26 mouse cellular contexts compared by ENCODE assay signal in genomic region chr6:128622733-128623132, GRCm38 (mm10). TPM values are rescaled to one million over a fixed set of nuclear protein-coding genes. Genes with fewer than 3 reads are reported as not detected.
DNase-seq lines count a peak whose midpoint lies in the region; ATAC-seq and TF ChIP-seq lines count a peak whose summit lies in the region.
"Had no signal": no experiment of that assay in that cellular context is flagged by ENCODE, and none has a peak within 500 bp of the region (broad histone marks: within the 10 kb centered on the region; RNA-seq: fewer than 3 reads in every experiment).

No protein-coding gene starts in this region.

- H3K4me1 ChIP-seq in kidney, embryonic 16.5 days (ENCODE audit: insufficient read depth, low read length), result no peaks in the 10 kb centered on the region
- no peaks in the 10 kb centered on the region for H3K4me1 ChIP-seq in kidney, adult 2 months (ENCODE audit: control insufficient read depth, insufficient read depth, low read length)
- H3K4me1 ChIP-seq: embryonic facial prominence, embryonic 12.5 days; embryonic facial prominence, embryonic 15.5 days; hindbrain, embryonic 10.5 days; hindbrain, embryonic 13.5 days had no signal

- DNase-seq in kidney, adult 2 months, result no peak
- DNase-seq in testis, postnatal 14 days (ENCODE audit: low spot score), result peak; percentile 29
- DNase-seq in testis, postnatal 10 days (ENCODE audit: low spot score), result no peak
- peak; percentile 35 for DNase-seq in brain, adult 2 months (ENCODE audit: low read depth, low spot score)
- DNase-seq in lung, postnatal 4 days, result no peak
- DNase-seq: adrenal gland, postnatal 10 days; cerebellum, adult 11 months; cerebellum, adult 2 months; cerebellum, adult 9-11 months; cerebellum, postnatal 25 days; forebrain, postnatal 0 days; gastrocnemius, postnatal 10 days; gastrocnemius, postnatal 36 days had no signal

- no peak for TF ChIP-seq POLR2A in kidney, adult 2 months (IDR thresholded peaks at IDR 0.05; ENCODE audit: low read depth, low read length)

- H3K27ac ChIP-seq in kidney, embryonic 16.5 days (ENCODE audit: low read length), result no peak overlapping the region
- no peak overlapping the region for H3K27ac ChIP-seq in kidney, adult 2 months (ENCODE audit: insufficient read depth, low read depth, low read length)
- H3K27ac ChIP-seq: embryonic facial prominence, embryonic 12.5 days; embryonic facial prominence, embryonic 15.5 days; hindbrain, embryonic 10.5 days; hindbrain, embryonic 13.5 days had no signal

- no peaks in the 10 kb centered on the region for H3K36me3 ChIP-seq in kidney, embryonic 16.5 days (ENCODE audit: insufficient read depth, low read length)
- no peaks in the 10 kb centered on the region for H3K36me3 ChIP-seq in kidney, adult 2 months (ENCODE audit: control insufficient read depth, insufficient read depth, low read length)
- H3K36me3 ChIP-seq: embryonic facial prominence, embryonic 12.5 days; embryonic facial prominence, embryonic 15.5 days; hindbrain, embryonic 10.5 days; hindbrain, embryonic 13.5 days had no signal

- no peak for TF ChIP-seq CTCF in kidney, adult 2 months (conservative IDR thresholded peaks at IDR 0.05; ENCODE audit: insufficient read depth, insufficient read length, low read depth, low read length)

- no peak overlapping the region for H3K9ac ChIP-seq in kidney, embryonic 16.5 days (replicated peaks; ENCODE audit: low read length)
- H3K9ac ChIP-seq: embryonic facial prominence, embryonic 12.5 days; embryonic facial prominence, embryonic 15.5 days; forebrain, postnatal 0 days; hindbrain, embryonic 13.5 days had no signal

- H3K4me3 ChIP-seq in kidney, embryonic 16.5 days (ENCODE audit: low read length), result no peak overlapping the region
- no peak overlapping the region for H3K4me3 ChIP-seq in kidney, adult 2 months (ENCODE audit: insufficient read depth, low read depth, low read length)
- H3K4me3 ChIP-seq: embryonic facial prominence, embryonic 12.5 days; embryonic facial prominence, embryonic 15.5 days; hindbrain, embryonic 10.5 days; hindbrain, embryonic 13.5 days had no signal

- ATAC-seq in kidney, embryonic 16.5 days (ENCODE audit: low FRiP score, low TSS enrichment), result peak; percentile 51; the same call in 1 of the 2 replicates
- ATAC-seq: CD4-positive, CD25-positive, alpha-beta regulatory T cell, adult 4 months; forebrain, embryonic 14.5 days; forebrain, postnatal 0 days; hindbrain, embryonic 16.5 days had no signal

- 54% methylated on average over 2 of the region's 2 CpGs for WGBS in kidney, embryonic 16.5 days
- 68% methylated on average over 2 of the region's 2 CpGs for WGBS in kidney, adult 2 months

- no peaks in the 10 kb centered on the region for H3K9me3 ChIP-seq in kidney, embryonic 16.5 days (ENCODE audit: low read length)
- H3K9me3 ChIP-seq: embryonic facial prominence, embryonic 12.5 days; embryonic facial prominence, embryonic 15.5 days; hindbrain, embryonic 10.5 days; hindbrain, embryonic 13.5 days had no signal

- no peaks in the 10 kb centered on the region for H3K27me3 ChIP-seq in kidney, embryonic 16.5 days (ENCODE audit: insufficient read depth, low read length)
- H3K27me3 ChIP-seq in kidney, adult 2 months (replicated peaks; ENCODE audit: control insufficient read depth, insufficient read depth, low read length), result no peaks in the 10 kb centered on the region
- H3K27me3 ChIP-seq: embryonic facial prominence, embryonic 12.5 days; embryonic facial prominence, embryonic 15.5 days; hindbrain, embryonic 13.5 days had no signal

- no peak overlapping the region for H3K4me2 ChIP-seq in kidney, embryonic 16.5 days (replicated peaks; ENCODE audit: low read depth, low read length)
- H3K4me2 ChIP-seq: embryonic facial prominence, embryonic 12.5 days; embryonic facial prominence, embryonic 15.5 days; heart, embryonic 11.5 days; hindbrain, embryonic 13.5 days had no signal

RNA-seq across cellular contexts. Expression of gene Klrb1a, which starts 0.6 kb away (rescaled TPM):
- polyA plus RNA-seq in kidney, embryonic 16.5 days (2015; fragmentation: Nextera tagmentation; extraction: Ambion mirVana), result not detected in 2 replicates
- polyA plus RNA-seq in kidney, adult 2 months (2012; rRNA removed), result 0.20 and 0.35 TPM in 2 replicates
- polyA plus RNA-seq: C2C12; CD4-positive, CD25-positive, alpha-beta regulatory T cell, adult 4 months; cerebellum, adult 2 months; embryonic facial prominence, embryonic 12.5 days; embryonic facial prominence, embryonic 15.5 days; forebrain, embryonic 11.5 days; forebrain, embryonic 14.5 days; forebrain, postnatal 0 days; heart, embryonic 11.5 days; heart, embryonic 14.5 days; heart, postnatal 0 days; hindbrain, embryonic 10.5 days; hindbrain, embryonic 13.5 days; hindbrain, embryonic 16.5 days had no signal

RNA-seq across cellular contexts. Expression of gene Clec2h, which starts 39.5 kb away (rescaled TPM):
- 0.08 and 0.19 TPM in 2 replicates for polyA plus RNA-seq in kidney, embryonic 16.5 days (2015; fragmentation: Nextera tagmentation; extraction: Ambion mirVana)
- polyA plus RNA-seq in kidney, adult 2 months (2012; rRNA removed), result 43.8 and 53.2 TPM in 2 replicates
- polyA plus RNA-seq: C2C12; CD4-positive, CD25-positive, alpha-beta regulatory T cell, adult 4 months; embryonic facial prominence, embryonic 12.5 days; embryonic facial prominence, embryonic 15.5 days; forebrain, embryonic 11.5 days; forebrain, embryonic 14.5 days; forebrain, postnatal 0 days; heart, embryonic 11.5 days; heart, embryonic 14.5 days; heart, postnatal 0 days; hindbrain, embryonic 10.5 days; hindbrain, embryonic 13.5 days; hindbrain, embryonic 16.5 days had no signal

RNA-seq across cellular contexts. Expression of gene A2ml1, which starts 41.3 kb away (rescaled TPM):
- 0.26 and 0.32 TPM in 2 replicates for polyA plus RNA-seq in kidney, embryonic 16.5 days (2015; fragmentation: Nextera tagmentation; extraction: Ambion mirVana)
- not detected in 2 replicates for polyA plus RNA-seq in kidney, adult 2 months (2012; rRNA removed)
- polyA plus RNA-seq: C2C12; CD4-positive, CD25-positive, alpha-beta regulatory T cell, adult 4 months; forebrain, embryonic 11.5 days; heart, embryonic 11.5 days; hindbrain, embryonic 10.5 days had no signal

Comparison
In these comparisons a context has a peak if more than half of its experiments do, and no peak if none do; other contexts are left out.
1. DNase-seq: peak in testis, postnatal 14 days (single experiment) and brain, adult 2 months (single experiment); none in kidney, adult 2 months (single experiment), testis, postnatal 10 days (single experiment) and lung, postnatal 4 days (0 of 2).
2. RNA of gene Clec2h, which starts 39.5 kb away (polyA plus RNA-seq): 43.8 to 53.2 TPM in kidney, adult 2 months; 0.08 to 0.19 TPM in kidney, embryonic 16.5 days; every median in the first group is over 10 times any median in the second.